Mouse (Mus musculus): Measurements from ENCODE around the gene Dpp8.

DNA sequence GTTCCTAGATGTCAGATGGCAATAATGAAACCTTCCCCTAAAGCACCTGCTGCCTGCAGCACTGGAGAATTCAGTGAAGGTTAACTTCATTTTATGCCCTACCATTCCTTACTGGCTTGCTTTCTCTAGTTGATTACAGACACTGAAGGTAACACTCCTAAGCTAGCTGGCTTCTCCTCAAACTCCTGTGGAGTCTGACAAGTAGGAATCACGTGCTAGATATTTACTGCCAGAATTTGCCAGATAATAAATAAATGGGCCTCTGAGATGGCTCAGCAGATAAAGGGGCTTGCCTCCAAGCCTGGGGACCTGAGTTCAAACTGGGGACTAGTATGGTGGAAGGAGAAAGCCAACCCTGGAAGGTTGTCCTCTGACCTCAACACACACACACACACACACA is 54.6 kb downstream of the Dpp8 start:
- TF ChIP-seq POLR2A (IDR thresholded peaks at IDR 0.05; ENCODE audit: low read depth, low read length) (no peak), CTCF (conservative IDR thresholded peaks at IDR 0.05; ENCODE audit: insufficient read depth, insufficient read length, low read depth, low read length) (no peak)
